8 mouse cellular contexts compared by ENCODE assay signal in genomic region chr1:78371569-78372236, GRCm38 (mm10).
DNase-seq lines count a peak whose midpoint lies in the region; ATAC-seq and TF ChIP-seq lines count a peak whose summit lies in the region.

No protein-coding gene starts in this region.

- H3K4me3 ChIP-seq in lung, embryonic 14.5 days (ENCODE audit: low read depth, low read length), result no peak overlapping the region

- no peak overlapping the region for H3K4me2 ChIP-seq in lung, embryonic 14.5 days

- no peaks in the 10 kb centered on the region for H3K9me3 ChIP-seq in lung, embryonic 14.5 days (ENCODE audit: low read depth, low read length)

- no peaks in the 10 kb centered on the region for H3K4me1 ChIP-seq in lung, embryonic 14.5 days (ENCODE audit: insufficient read depth)

- intact Hi-C loops in heart, postnatal 10 days (cut with DNase I), result no loop called here

- DNase-seq in lung, embryonic 14.5 days, result peak; percentile 64
- DNase-seq in lung, adult 18-20 months, result no peak
- peak; percentile 93 to 94 for DNase-seq in cerebellum, postnatal 14 days
- peak; percentile 65 to 69 for DNase-seq in heart, postnatal 10 days
- DNase-seq in right cerebral cortex, postnatal 36 days (ENCODE audit: low spot score in 2 of 2), result peak; percentile 40 to 47

- peak; percentile 33; the same call in 1 of the 2 replicates for ATAC-seq in lung, embryonic 14.5 days (ENCODE audit: insufficient read depth)
- ATAC-seq in megakaryocyte progenitor cell, adult 5-6 weeks (replicated peaks; ENCODE audit: poor library complexity), result no peak
- no peak for ATAC-seq in granulocyte monocyte progenitor cell, adult 5-6 weeks (replicated peaks; ENCODE audit: poor library complexity, severe bottlenecking)
- ATAC-seq in monocyte, adult 5-6 weeks (replicated peaks; ENCODE audit: insufficient number of reproducible peaks, low FRiP score, low TSS enrichment, poor library complexity, severe bottlenecking), result no peak

- no peak for TF ChIP-seq CTCF in lung, embryonic 14.5 days (IDR thresholded peaks at IDR 0.05; ENCODE audit: low read depth)

- H3K36me3 ChIP-seq in lung, embryonic 14.5 days (ENCODE audit: insufficient read depth), result no peaks in the 10 kb centered on the region

- no peak overlapping the region for H3K9ac ChIP-seq in lung, embryonic 14.5 days

- H3K27ac ChIP-seq in lung, embryonic 14.5 days (ENCODE audit: low read depth), result no peak overlapping the region

- 66% methylated on average over 2 of the region's 2 CpGs for WGBS in lung, embryonic 14.5 days

- H3K27me3 ChIP-seq in lung, embryonic 14.5 days (ENCODE audit: insufficient read depth, low read length), result no peaks in the 10 kb centered on the region

Comparison
In these comparisons a context has a peak if more than half of its experiments do, and no peak if none do; other contexts are left out.
1. DNase-seq: peak in lung, embryonic 14.5 days (single experiment), cerebellum, postnatal 14 days (2 of 2), heart, postnatal 10 days (2 of 2) and right cerebral cortex, postnatal 36 days (2 of 2); none in lung, adult 18-20 months (0 of 2).